Mouse (Mus musculus): ENCODE data around the gene Fat3. TPM values are rescaled to one million over a fixed set of nuclear protein-coding genes. Genes with fewer than 3 reads are reported as not detected.

Gene Fat3
- polyA plus RNA-seq, 1 experiment from 2014 or later = 3.4 TPM

- H3K27me3 ChIP-seq = peaks cover 18% of the 10 kb centered on the region
- H3K27ac ChIP-seq = no peak within 1 kb of the TSS
- H3K4me2 ChIP-seq = no peak within 1 kb of the TSS
- no peak within 1 kb of the TSS for H3K4me3 ChIP-seq
- H3K9me3 ChIP-seq = no peaks in the 10 kb centered on the region
- no peaks in the 10 kb centered on the region for H3K4me1 ChIP-seq
- no peak within 1 kb of the TSS for H3K9ac ChIP-seq
- H3K36me3 ChIP-seq = no peaks in the 10 kb centered on the region
- WGBS = 55% methylated on average over 19 of the region's 19 CpGs
- no peak for ATAC-seq (ENCODE audit: insufficient number of reproducible peaks, insufficient read depth, low FRiP score, low TSS enrichment, low read depth)
Measured at GRCm38 (mm10) chr9:15874506-15875160, 626.5 kb downstream of the Fat3 start, which contains the start of gene Mtnr1b. TSS of gene Mtnr1b (minus strand) at chr9:15874556.

DNA sequence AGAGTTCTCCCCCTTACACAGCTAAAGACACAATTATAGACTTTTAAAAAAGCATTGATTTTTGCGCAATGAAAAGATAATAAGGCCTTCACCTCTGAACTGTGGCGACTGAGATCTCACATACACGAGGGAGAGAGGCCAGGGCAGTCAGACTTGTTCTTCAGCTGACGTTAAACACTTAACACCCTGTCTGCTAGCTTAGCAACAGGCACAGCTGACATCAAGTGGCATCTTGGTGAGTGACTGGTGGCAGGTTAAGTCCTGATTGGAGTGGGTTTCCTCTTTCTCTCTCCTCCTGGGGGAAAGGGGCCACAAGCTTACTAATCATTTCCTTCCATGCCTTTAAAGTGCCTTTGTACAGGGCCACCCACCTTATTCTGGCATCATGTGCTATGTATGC is 631.1 kb downstream of the Fat3 start:
- Histone ChIP-seq H3K9ac (no peak overlapping the region), H3K4me3 (no peak overlapping the region), H3K36me3 (no peaks in the 10 kb centered on the region), H3K27ac (no peak overlapping the region), H3K9me3 (no peaks in the 10 kb centered on the region), H3K4me1 (no peaks in the 10 kb centered on the region), H3K27me3 (peaks cover 14% of the 10 kb centered on the region), H3K4me2 (no peak overlapping the region)
- 58% methylated on average over 4 of the region's 4 CpGs for WGBS
- no peak for ATAC-seq (ENCODE audit: insufficient number of reproducible peaks, insufficient read depth, low FRiP score, low TSS enrichment, low read depth)

DNA sequence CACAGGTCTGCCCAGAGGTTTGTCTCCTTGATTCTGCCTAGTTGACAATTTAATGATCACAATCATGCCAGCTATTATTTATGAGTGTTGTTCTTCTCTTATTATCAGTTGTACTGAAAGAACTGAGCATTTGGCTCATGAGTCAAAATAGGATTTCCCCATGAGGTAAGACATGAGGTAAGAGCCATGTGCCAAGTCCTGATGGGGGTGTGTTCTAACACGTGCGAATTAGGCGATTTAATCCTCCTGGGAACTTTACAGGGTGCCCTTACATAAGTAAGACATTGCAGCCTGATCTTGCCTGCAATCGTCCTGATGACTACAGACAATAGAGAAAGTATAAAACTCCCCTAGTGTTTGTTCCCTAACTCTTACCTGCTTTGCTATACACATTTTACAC is 631.6 kb downstream of the Fat3 start:
- no peak overlapping the region for H3K27ac ChIP-seq
- H3K9me3 ChIP-seq = no peaks in the 10 kb centered on the region
- H3K27me3 ChIP-seq = peaks cover 10% of the 10 kb centered on the region
- WGBS = 60% methylated on average over 4 of the region's 4 CpGs
- no peak overlapping the region for H3K4me3 ChIP-seq
- no peak for ATAC-seq (ENCODE audit: insufficient number of reproducible peaks, insufficient read depth, low FRiP score, low TSS enrichment, low read depth)
- no peaks in the 10 kb centered on the region for H3K4me1 ChIP-seq
- H3K36me3 ChIP-seq = no peaks in the 10 kb centered on the region
- no peak overlapping the region for H3K9ac ChIP-seq
- H3K4me2 ChIP-seq = no peak overlapping the region

- no peaks in the 10 kb centered on the region for H3K9me3 ChIP-seq
- no peak overlapping the region for H3K27ac ChIP-seq
- no peak for ATAC-seq (ENCODE audit: insufficient number of reproducible peaks, insufficient read depth, low FRiP score, low TSS enrichment, low read depth)
- no peaks in the 10 kb centered on the region for H3K36me3 ChIP-seq
- no peak overlapping the region for H3K4me3 ChIP-seq
- no peak overlapping the region for H3K9ac ChIP-seq
- no peaks in the 10 kb centered on the region for H3K4me1 ChIP-seq
- 61% methylated on average over 10 of the region's 10 CpGs for WGBS
- H3K27me3 ChIP-seq = no peaks in the 10 kb centered on the region
- H3K4me2 ChIP-seq = no peak overlapping the region
Measured at GRCm38 (mm10) chr9:15866280-15867072, 634.6 kb downstream of the Fat3 start.

DNA sequence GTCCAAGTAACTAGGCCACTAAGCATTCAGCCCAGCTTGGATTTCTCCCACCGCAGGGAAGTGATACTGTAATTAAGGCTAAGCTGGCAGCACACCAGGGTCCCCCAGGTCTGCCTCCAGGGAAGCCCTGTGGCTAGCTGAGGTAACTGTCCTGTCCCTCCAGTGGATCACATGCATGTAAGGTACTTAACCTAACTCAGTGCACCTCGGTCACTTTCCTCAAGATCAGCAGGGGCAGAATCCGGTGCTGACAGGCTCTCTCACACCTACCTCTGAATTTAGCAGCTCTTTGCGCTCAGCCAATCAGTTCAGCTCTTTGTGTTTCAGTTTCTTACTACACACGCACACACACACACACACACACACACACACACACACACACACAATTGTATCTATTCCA is 639.7 kb downstream of the Fat3 start:
- no peak overlapping the region for H3K4me2 ChIP-seq
- no peaks in the 10 kb centered on the region for H3K4me1 ChIP-seq
- H3K9ac ChIP-seq = no peak overlapping the region
- 59% methylated on average over 5 of the region's 5 CpGs for WGBS
- H3K4me3 ChIP-seq = no peak overlapping the region
- ATAC-seq (ENCODE audit: insufficient number of reproducible peaks, insufficient read depth, low FRiP score, low TSS enrichment, low read depth) = no peak
- H3K27ac ChIP-seq = no peak overlapping the region
- no peaks in the 10 kb centered on the region for H3K36me3 ChIP-seq
- no peaks in the 10 kb centered on the region for H3K9me3 ChIP-seq
- H3K27me3 ChIP-seq = no peaks in the 10 kb centered on the region
